Mouse (Mus musculus) thymus, adult 2 months (tissue): ENCODE data around the gene Bmpr2.

ENCODE experiments used
- CTCF ChIP-seq: fragments of 200-500 bp; IDR thresholded peaks from 2 replicates; pipeline ENCODE4 v1.5.1; 2012; ENCODE audit warnings: mild to moderate bottlenecking, control low read depth, low read length, moderate library complexity, borderline replicate concordance; ENCODE audit not compliant: control insufficient read depth, poor library complexity, insufficient read depth; ENCODE audit errors: extremely low read depth
- POLR2A ChIP-seq: fragments of 200-500 bp; IDR thresholded peaks from 2 replicates; pipeline ENCODE4 v1.6.1; 2012; ENCODE audit warnings: mild to moderate bottlenecking, low read length, control low read depth, moderate library complexity; ENCODE audit not compliant: control insufficient read depth, poor library complexity, insufficient read depth; ENCODE audit errors: extremely low read depth

DNA sequence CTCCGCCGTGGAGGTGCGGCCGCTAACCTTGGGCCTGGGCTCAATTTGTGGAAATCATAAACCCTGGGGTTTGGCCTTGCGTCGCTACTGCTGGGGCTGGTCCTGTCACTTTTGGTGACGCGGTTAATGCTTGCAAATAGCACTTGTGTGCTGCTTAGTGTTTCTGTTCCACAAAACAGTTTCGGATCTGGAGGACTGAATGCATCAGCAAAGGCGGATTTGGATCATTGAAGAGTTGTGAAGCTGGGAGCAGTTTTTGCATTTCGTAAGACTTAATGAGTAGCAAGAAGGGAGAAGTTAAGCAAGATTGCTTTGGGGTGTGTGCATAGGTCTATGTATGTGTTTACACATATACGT lies 150.6 kb downstream of the Bmpr2 start:
- TF ChIP-seq CTCF (no peak), POLR2A (no peak)
